Mouse (Mus musculus) embryo, embryonic 10.5 days (tissue): ENCODE data around the gene Stk32c.

Experiments used
- DNase-seq: peaks from one replicate; pipeline ENCODE4 v3.0.0-alpha.2; 2015; ENCODE audit warnings: low spot score

The Stk32c gene

GRCm38 (mm10) chr7:139212754-139213745 is at the start of gene Stk32c, which contains the start of gene Lrrc27:
Stk32c (minus strand) TSS chr7:139213307.
Lrrc27 (plus strand) TSS chr7:139212988.
- peak; percentile 98 for DNase-seq

DNA sequence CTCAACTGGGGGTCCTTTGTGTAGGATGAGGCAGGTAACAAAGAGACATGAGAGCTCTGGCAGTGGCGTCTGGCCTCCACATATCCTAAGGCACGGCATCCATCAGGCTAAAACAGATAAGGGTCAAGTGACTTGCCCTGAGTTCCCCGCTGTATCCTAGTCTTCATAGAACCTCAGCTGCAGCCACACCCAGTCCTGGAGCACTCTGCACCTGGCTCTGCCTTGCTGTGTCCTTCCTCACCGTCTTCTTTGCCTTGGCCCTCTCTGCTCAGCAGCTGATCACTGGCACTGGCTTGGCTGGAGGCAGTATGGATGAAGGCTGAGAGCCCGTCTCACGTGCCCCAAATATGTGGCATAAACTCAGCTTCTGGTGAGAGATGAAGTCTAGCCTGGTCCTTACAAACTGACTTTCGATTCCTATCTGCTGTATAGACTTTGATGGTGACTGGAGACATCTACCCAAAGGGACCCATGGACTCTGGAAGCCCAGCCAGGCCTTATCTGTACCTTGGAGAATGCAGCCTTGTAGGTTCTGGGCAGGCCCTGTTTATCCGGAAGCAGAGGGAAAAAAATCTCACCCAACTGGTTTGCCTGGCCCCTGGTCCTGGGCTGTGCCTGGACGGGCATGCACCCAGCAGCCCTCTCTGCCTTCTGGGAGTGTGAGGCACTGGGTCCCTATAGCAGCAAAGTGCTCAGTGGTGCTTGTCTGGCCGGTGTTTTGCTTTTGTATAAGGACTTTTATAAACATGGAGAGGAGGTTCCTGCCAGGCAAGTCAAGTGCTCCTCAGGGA is 44.8 kb upstream of the Stk32c start:
- no peak for DNase-seq

- DNase-seq, result no peak
Observed at GRCm38 (mm10) chr7:139254626-139255025, 41.5 kb upstream of the Stk32c start.

DNA sequence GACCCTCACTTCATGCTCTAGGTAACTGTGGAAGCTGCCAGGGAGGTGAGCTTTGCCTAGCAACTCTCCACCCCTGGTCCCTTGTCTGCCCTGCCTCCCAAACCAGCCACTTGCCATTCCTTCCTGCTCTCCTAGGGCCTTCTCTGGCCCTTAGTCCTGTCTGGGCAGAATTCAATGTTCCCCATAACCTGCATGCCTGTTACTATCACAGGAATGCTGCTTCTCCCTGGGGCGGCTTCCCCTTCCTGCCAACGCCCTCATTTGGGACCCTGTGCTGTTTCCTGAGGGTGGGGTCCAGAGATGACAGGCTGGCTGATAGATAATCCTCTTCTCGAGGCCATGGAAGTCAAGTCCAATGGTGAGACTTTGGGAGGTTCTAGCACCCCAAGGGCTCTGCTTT is 40.4 kb upstream of the Stk32c start:
- DNase-seq, result no peak

DNA sequence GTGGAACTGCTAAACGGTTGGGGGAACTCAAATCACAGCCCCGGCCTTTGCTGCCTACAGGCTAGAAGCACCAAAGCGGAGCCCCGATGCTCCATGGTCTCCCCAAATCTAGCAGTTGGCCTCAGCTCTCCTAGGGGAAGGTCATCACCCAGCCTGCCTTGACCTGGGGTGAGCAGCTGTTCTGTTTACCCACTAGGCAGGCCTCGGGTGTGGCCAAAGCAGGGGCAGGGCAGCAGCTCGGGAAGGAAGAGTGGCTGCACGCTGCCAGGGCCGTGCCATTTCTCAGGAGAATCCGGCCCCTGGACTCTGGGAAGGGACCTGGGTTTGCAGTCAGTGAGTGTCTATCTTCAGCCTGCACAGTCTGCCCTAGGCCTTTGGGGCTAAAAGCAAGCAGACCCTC is 39.9 kb upstream of the Stk32c start:
- DNase-seq, result no peak

DNA sequence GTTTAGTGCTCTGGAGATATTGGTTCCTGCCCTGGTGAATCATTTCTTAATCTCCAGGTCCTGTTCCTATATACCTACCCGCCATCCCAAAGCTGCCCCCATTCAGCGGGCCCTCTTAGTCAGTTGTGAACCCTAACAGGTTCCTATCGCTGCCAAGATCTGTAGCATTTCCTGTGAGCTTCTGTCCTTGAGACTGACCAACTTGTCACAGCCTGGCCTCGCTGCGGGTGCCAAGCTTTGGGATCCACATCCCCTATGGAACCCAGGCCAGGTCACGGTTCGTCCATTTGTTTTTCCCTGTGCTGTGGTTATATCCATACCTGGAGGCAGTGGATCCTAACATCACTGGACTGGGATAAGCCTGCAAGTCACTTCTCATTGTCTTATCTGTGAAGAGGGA is 39.5 kb upstream of the Stk32c start:
- no peak for DNase-seq

GRCm38 (mm10) chr7:139251881-139252301 is 38.8 kb upstream of the Stk32c start:
- no peak for DNase-seq

DNA sequence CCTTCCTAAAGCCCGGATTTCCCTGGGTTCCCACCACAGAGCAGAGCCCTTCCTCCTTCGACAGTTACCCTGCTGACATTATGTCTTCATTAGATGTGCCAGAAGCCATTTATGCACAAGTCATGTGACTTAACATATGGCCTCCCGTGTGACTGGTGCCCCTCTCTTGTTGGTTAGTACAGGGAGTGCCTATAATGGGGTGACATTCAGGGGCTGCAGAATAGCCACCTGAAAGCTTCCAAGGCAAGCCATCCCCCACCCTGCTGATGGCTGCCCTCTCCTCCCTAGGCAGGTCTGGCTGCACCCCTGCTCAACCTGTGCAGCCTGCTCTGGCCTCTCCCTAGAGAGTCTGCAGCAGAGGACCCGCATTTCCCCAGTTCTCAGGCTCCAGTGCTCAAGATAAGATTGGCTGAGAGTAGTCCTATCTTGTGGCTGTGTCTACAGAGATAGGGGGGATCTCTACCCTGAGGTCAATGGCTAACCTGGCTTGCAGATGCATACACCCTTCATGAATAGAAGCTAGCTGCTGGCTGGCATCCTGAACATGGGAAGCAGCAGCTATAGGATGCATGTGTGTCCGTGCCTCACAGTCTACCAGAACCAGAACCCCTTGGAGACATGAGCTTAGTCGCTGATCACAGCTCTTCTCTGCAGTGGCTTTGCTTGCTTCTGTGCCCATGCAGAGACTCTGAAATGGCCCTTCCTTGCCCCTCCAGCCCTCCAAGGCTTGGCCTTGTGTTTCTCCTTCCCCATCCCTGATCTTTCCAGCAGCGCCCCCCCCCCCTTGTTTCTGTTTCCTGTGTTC is 36.5 kb upstream of the Stk32c start:
- DNase-seq, result peak; percentile 24

DNA sequence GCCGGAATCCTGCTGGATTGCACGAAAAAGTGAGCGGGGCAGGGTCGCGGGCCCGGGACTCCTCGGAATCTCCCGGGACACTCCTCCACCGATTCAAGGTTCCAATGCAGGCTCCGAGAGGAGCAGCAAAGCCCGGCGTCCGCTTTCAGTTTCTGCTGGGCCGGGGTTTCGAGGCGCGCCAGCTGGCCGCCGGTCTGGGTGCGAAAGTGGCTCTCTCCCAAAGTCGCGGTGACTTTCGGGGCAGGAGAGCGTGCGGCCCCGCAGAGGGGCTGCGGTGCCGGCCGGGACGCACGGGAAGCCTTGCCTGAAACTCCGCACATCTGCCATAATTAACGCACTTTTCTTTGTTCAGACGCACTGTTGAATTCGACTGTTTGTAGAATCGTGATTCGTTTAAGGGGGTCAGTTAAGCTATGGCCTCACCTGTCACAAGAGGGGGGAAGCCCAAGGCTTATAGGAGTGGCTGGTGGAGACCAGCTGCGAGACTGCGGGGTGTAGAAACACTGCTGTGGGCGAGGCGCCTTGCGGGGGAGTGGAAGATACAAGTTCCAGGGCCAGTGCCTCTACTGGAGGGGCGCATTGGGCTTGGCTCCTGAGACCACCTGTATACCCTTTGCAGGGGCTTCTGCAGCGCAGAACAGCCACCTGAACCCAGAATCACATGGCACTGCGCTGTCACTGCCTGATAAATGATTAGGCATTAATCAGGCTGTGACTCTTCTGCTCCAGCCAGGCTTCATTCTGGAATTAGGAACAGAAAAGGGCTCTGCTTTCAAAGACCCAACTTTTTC is 35.7 kb upstream of the Stk32c start:
- DNase-seq, result no peak

DNA sequence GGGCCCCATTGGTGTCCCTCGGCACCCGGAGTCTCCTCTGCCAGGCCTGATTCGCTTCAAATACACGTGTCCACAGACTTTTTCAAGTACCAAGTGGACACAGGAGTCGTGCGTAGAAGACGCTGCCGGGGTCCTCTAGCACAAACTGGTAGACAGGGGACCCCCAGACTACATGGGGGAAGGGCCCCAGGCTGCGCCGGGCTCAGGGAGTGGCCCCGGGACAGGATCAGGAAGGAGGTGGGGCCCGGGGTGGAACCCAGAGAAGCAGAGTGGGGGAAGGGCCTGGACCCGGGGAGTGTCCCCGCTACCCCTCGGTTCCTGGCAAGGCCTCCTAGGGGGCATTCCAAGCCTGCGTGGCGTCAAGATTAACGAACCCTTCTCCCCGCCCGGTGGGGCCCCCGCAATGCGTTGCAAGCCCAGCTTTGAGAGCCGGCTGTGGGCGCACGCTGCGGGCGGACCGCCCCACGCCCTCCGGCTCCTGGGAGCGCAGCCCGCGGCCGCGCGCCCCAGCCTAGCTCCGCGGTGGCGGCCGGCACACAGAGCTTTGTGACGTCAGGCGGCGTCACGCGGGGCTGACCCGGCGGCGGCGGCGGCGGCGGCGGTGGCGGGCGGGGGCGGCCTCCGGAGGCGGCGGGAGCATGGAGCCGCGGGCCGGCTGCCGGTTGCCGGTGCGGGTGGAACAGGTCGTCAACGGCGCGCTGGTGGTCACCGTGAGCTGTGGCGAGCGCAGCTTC is 34.9 kb upstream of the Stk32c start, which contains the start of gene Pwwp2b:
Gene Pwwp2b, plus strand, starts transcription at position 602 of the 734 bp plus-strand sequence.
- DNase-seq, result peak; percentile 80

DNA sequence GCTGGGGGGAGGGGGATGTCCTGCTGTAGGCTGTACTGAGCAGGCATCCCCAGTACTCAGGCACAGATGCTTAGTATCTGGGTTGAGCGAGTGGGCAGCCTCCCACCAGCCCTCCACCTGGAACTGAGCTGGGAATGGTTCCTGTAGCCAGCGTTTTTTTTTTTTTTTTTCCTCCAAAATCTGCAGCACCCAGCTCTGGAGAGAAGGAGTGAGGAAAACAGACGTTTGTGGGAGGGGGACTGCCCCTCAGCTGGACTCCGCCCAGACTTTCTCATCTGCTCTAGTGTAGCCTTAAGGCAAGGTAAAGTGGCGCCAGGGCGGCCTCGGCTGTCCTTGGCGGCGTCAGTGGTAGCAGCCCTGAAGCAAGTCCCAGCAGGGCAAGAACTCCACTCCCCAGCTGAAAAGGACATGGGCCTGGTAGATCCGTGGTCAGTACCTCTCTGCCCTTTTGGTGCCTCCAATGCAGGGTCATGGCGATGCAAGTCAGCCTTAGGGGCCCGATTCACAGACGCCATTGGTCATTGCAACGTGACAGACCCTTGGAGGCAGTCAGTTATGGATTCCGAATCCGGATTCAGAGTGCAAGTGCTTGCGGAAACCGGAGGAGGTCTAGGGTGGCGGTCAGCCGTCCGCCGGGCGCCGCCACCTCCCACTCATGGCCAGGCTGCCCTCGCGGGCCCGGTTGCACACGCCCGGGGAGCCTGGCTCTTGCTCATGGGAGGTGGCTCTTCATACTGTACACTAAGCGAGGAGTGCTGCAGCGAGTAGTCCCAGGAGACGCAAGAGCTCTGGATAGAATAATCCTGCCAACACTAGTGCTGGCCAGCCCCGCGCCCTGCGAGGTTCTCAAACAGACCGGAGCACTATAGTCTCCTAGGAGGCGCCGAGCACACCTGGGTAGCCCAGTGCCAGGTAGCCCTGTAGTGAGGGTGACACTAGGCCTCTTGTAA is 34.1 kb upstream of the Stk32c start:
- peak; percentile 63 for DNase-seq

GRCm38 (mm10) chr7:139246086-139246485 is 33.0 kb upstream of the Stk32c start:
- DNase-seq, result no peak

DNA sequence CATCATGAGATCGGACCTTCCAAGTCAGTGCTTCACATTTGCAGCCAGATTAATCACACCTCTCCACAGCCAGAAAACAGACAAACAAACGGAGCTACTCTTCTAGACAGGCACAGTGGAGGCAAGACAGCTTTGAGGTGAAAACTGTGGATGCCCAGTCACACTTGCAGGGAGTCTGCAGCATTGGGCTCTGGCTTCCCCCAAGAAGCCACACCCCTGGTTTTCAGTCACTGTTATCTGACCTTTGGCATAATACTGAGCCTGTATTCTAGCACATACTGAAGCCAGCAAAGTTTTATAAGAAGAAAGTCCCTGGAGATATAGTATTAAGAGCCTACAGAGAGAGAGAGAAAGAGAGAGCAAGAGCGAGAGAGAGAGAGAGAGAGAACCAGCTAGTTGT is 26.3 kb upstream of the Stk32c start:
- DNase-seq, result no peak

DNA sequence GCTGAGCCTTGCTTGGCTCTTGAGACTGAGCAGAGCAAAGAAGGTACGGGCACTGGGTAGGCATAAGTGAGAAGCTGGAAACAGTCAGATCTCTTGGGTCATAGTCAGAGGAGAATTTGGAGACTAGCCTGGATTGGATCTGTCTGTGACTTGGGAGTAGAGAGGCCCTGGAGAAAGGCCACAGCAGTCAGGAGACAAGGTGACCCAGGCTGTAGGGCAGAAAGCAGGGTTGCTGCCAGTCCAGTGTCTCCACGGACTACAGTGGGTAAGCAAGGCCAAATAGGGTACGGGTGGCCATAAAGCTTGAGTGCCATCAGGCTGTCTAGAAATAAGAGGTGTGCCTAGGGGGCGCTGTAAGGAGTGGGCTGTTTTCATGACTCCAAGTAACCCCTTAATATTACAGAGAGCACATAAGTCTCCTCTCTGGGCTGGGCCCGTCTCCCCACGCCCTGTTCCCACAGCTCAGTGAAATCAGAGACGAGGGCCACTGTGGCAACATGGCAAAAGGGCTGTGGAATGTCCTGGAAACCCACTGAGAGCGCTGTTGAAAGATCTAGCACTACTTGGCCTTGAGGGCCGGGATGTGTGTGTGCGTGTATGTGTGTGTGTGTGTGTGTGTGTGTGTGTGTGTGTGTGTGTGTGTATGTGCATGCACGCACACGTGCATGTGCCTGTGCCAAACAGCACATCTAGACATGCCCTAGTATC is 22.7 kb upstream of the Stk32c start:
- no peak for DNase-seq

DNA sequence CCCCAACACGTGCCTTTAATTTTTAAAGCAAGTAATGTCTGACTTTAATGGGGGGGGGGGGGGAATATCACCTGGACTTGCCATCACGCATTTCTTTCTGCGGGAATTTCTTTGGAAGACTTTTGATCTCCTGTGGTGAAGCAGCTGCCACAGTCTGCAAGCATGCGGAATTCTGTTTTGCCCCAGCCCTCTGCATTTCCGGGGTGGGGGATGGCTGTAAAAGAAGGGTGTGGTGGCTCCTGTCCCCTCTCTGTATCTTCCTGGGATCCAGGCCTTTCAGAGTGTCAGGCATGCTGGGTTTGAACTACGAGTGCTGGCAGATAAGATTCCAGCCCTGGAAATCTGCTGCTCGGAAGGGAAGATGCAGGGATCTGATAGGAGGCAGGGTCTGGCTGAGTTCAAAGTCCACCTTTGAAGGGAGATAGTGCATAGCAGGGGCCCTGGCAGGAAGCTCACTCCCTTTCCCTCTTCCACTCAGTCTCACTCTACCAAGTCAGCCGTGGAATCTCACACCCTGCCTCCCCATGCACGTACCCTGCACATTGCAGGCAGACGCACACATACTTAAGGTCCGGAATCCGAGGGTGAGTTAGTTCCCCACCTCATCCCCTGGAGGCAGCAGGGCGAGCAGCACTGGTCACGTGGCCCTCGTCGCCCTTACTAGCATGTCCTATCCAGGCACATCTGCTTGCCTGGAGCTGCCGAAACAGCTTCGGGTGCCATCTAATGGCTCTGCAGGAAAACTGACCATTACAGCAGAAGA is 21.5 kb upstream of the Stk32c start:
- DNase-seq, result peak; percentile 77

GRCm38 (mm10) chr7:139233714-139234113 is 20.6 kb upstream of the Stk32c start:
- DNase-seq, result peak; percentile 88

DNA sequence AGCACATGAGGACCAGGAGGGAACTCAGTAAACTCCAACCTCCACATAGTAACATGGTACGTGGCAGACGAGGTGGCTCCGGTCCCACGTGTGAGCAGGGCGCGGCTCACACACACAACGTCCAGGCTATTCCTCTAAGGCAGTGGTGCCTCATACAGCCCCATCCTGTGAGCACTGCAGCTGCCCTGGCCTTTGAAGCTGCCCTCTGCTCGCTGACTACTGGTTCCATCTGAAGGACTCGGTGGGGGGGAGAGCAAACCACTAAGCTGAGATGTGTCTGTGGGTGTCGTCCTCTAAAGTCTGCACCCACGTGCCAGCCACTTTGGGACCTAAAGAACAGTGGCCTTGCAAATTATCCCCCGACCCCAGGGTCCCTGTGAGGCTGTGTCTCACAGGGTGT is 17.1 kb upstream of the Stk32c start:
- DNase-seq, result no peak

DNA sequence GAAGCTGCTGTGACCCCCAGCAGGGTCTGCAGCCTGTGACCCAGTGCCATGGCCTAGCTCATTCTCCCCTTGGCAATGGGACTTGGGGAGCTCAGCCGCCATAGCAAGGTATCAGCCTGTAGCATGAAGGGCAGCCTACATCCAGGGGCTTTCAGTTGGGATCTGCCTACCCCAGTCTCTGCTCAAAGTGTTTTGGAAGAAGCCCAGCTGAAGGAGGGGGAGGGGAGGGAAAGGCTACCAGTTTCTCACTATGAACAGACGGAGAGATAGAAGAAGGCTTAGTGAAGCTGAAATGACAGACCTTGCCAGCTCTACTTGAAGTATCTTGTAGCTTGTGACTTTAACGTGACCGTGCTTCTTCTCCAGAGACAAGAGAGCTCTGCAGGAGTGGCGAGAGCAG is 16.7 kb upstream of the Stk32c start:
- no peak for DNase-seq
